Mouse (Mus musculus): ENCODE measurements at regions not wholly inside any gene's neighbourhood (a gene's known extent, or its start where the extent isn't known, plus 50 kb on each side); places are given as distances from the start of the nearest gene placed in this dataset.
"Not testable (repeated sequence)": the region's sequence is repeated elsewhere in the genome, so short reads cannot be mapped to it uniquely, and the experiment has no call there.

- Histone ChIP-seq H3K4me3 (ENCODE audit: control insufficient read depth in 1 of 2, insufficient read depth in 1 of 2, low read depth in 2 of 2, low read length in 2 of 2) (no peak overlapping the region), H3K9me3 (replicated peaks; ENCODE audit: insufficient read depth, low read length) (no peaks in the 10 kb centered on the region), H3K27ac (ENCODE audit: control insufficient read depth, low read depth, low read length) (no peak overlapping the region), H3K9ac (ENCODE audit: control insufficient read depth, low read depth, low read length, poor library complexity, severe bottlenecking) (no peak overlapping the region), H3K79me2 (ENCODE audit: control insufficient read depth, insufficient read depth, low read length, poor library complexity) (no peaks in the 10 kb centered on the region), H3K36me3 (ENCODE audit: control insufficient read depth in 1 of 2, insufficient read depth in 2 of 2, low read length in 2 of 2) (no peaks in the 10 kb centered on the region), H3K27me3 (ENCODE audit: control insufficient read depth in 1 of 2, insufficient read depth in 2 of 2, low read length in 2 of 2) (no peaks in the 10 kb centered on the region), H3K4me1 (ENCODE audit: control insufficient read depth in 1 of 2, insufficient read depth in 2 of 2, low read length in 2 of 2) (no peaks in the 10 kb centered on the region)
- TF ChIP-seq USF2 (IDR thresholded peaks at IDR 0.05; ENCODE audit: borderline replicate concordance in 1 of 2, insufficient read depth in 1 of 2, low read depth in 1 of 2, low read length in 2 of 2) = no peak
- no peak for DNase-seq (ENCODE audit: low read depth, low spot score)
These were observed 208.6 kb upstream of the Btg1 start for GRCm38 (mm10) chr10:96408250-96408649.

GRCm38 (mm10) chr10:96410028-96410427, 206.8 kb upstream of the Btg1 start:
- H3K27ac ChIP-seq (ENCODE audit: control insufficient read depth, low read depth, low read length) = no peak overlapping the region
- no peaks in the 10 kb centered on the region for H3K27me3 ChIP-seq (ENCODE audit: control insufficient read depth in 1 of 2, insufficient read depth in 2 of 2, low read length in 2 of 2)
- H3K4me1 ChIP-seq (ENCODE audit: control insufficient read depth in 1 of 2, insufficient read depth in 2 of 2, low read length in 2 of 2) = no peaks in the 10 kb centered on the region
- H3K36me3 ChIP-seq (ENCODE audit: control insufficient read depth in 1 of 2, insufficient read depth in 2 of 2, low read length in 2 of 2) = no peaks in the 10 kb centered on the region
- no peak overlapping the region for H3K4me3 ChIP-seq (ENCODE audit: control insufficient read depth in 1 of 2, insufficient read depth in 1 of 2, low read depth in 2 of 2, low read length in 2 of 2)
- H3K9ac ChIP-seq (ENCODE audit: control insufficient read depth, low read depth, low read length, poor library complexity, severe bottlenecking) = no peak overlapping the region
- H3K9me3 ChIP-seq (replicated peaks; ENCODE audit: insufficient read depth, low read length) = no peaks in the 10 kb centered on the region
- no peak for TF ChIP-seq TAL1 (IDR thresholded peaks at IDR 0.05; ENCODE audit: low read length)
- TF ChIP-seq SIN3A (IDR thresholded peaks at IDR 0.05; ENCODE audit: low read length) = no peak
- TF ChIP-seq MYC (IDR thresholded peaks at IDR 0.05; ENCODE audit: low read depth, low read length) = no peak
- TF ChIP-seq POLR2A (IDR thresholded peaks at IDR 0.05; ENCODE audit: control insufficient read depth in 1 of 2, insufficient read depth in 1 of 2, low read depth in 1 of 2, low read length in 2 of 2, poor library complexity in 1 of 2) = no peak
- TF ChIP-seq SMC3 (IDR thresholded peaks at IDR 0.05; ENCODE audit: low read depth, low read length) = no peak
- no peak for TF ChIP-seq UBTF (IDR thresholded peaks at IDR 0.05; ENCODE audit: borderline replicate concordance, insufficient read depth, low read depth, low read length)
- no peak for TF ChIP-seq GABPA (IDR thresholded peaks at IDR 0.05; ENCODE audit: low read depth, low read length)
- TF ChIP-seq KAT2A (conservative IDR thresholded peaks at IDR 0.05; ENCODE audit: low read depth, low read length) = no peak
- no peak for TF ChIP-seq POLR2AphosphoS5 (IDR thresholded peaks at IDR 0.05; ENCODE audit: borderline replicate concordance, low read depth, low read length)
- TF ChIP-seq JUND (IDR thresholded peaks at IDR 0.05; ENCODE audit: low read depth, low read length) = no peak
- no peak for TF ChIP-seq POLR2AphosphoS2 (IDR thresholded peaks at IDR 0.05; ENCODE audit: low read length)
- no peak for TF ChIP-seq ELF1 (IDR thresholded peaks at IDR 0.05; ENCODE audit: low read depth, low read length)
- TF ChIP-seq NELFE (IDR thresholded peaks at IDR 0.05; ENCODE audit: low read depth, low read length) = no peak
- TF ChIP-seq HCFC1 (IDR thresholded peaks at IDR 0.05; ENCODE audit: low read depth, low read length) = no peak
- DNase-seq (ENCODE audit: low read depth, low spot score) = no peak
- H3K79me2 ChIP-seq (ENCODE audit: control insufficient read depth, insufficient read depth, low read length, poor library complexity) = no peaks in the 10 kb centered on the region

- H3K4me1 ChIP-seq (ENCODE audit: control insufficient read depth in 1 of 2, insufficient read depth in 2 of 2, low read length in 2 of 2) = no peaks in the 10 kb centered on the region
- H3K9me3 ChIP-seq (replicated peaks; ENCODE audit: insufficient read depth, low read length) = no peaks in the 10 kb centered on the region
These were observed 202.0 kb upstream of the Btg1 start for GRCm38 (mm10) chr10:96414807-96415206.

GRCm38 (mm10) chr10:96421506-96421905, 195.3 kb upstream of the Btg1 start:
- not testable (repeated sequence) for H3K27me3 ChIP-seq (ENCODE audit: control insufficient read depth in 1 of 2, insufficient read depth in 2 of 2, low read length in 2 of 2); H3K9me3 ChIP-seq (replicated peaks; ENCODE audit: insufficient read depth, low read length); H3K27ac ChIP-seq (ENCODE audit: control insufficient read depth, low read depth, low read length); H3K9ac ChIP-seq (ENCODE audit: control insufficient read depth, low read depth, low read length, poor library complexity, severe bottlenecking); H3K79me2 ChIP-seq (ENCODE audit: control insufficient read depth, insufficient read depth, low read length, poor library complexity); H3K4me1 ChIP-seq (ENCODE audit: control insufficient read depth in 1 of 2, insufficient read depth in 2 of 2, low read length in 2 of 2); H3K36me3 ChIP-seq (ENCODE audit: control insufficient read depth in 1 of 2, insufficient read depth in 2 of 2, low read length in 2 of 2); DNase-seq (ENCODE audit: low read depth, low spot score); H3K4me3 ChIP-seq (ENCODE audit: control insufficient read depth in 1 of 2, insufficient read depth in 1 of 2, low read depth in 2 of 2, low read length in 2 of 2)

More at GRCm38 (mm10) chr10:96414807-96415206, 202.0 kb upstream of the Btg1 start:
- TF ChIP-seq POLR2AphosphoS2 (IDR thresholded peaks at IDR 0.05; ENCODE audit: low read length) = no peak
- TF ChIP-seq CTCF (IDR thresholded peaks at IDR 0.05 in 2 of 3, conservative IDR thresholded peaks at IDR 0.05 in 1 of 3; ENCODE audit: control insufficient read depth in 1 of 3, insufficient read depth in 1 of 3, low read depth in 2 of 3, low read length in 3 of 3, poor library complexity in 1 of 3, severe bottlenecking in 1 of 3) = no peak
- no peak for TF ChIP-seq GABPA (IDR thresholded peaks at IDR 0.05; ENCODE audit: low read depth, low read length)
- TF ChIP-seq ETS1 (IDR thresholded peaks at IDR 0.05; ENCODE audit: low read depth, low read length) = no peak
- TF ChIP-seq TBP (IDR thresholded peaks at IDR 0.05; ENCODE audit: low read depth, low read length) = no peak
- Histone ChIP-seq H3K27ac (ENCODE audit: control insufficient read depth, low read depth, low read length) (no peak overlapping the region), H3K79me2 (ENCODE audit: control insufficient read depth, insufficient read depth, low read length, poor library complexity) (no peaks in the 10 kb centered on the region), H3K36me3 (ENCODE audit: control insufficient read depth in 1 of 2, insufficient read depth in 2 of 2, low read length in 2 of 2) (no peaks in the 10 kb centered on the region), H3K9ac (ENCODE audit: control insufficient read depth, low read depth, low read length, poor library complexity, severe bottlenecking) (no peak overlapping the region), H3K4me3 (ENCODE audit: control insufficient read depth in 1 of 2, insufficient read depth in 1 of 2, low read depth in 2 of 2, low read length in 2 of 2) (no peak overlapping the region), H3K27me3 (ENCODE audit: control insufficient read depth in 1 of 2, insufficient read depth in 2 of 2, low read length in 2 of 2) (no peaks in the 10 kb centered on the region)
- DNase-seq (ENCODE audit: low read depth, low spot score) = no peak
